Mouse (Mus musculus) adrenal gland, postnatal 4 days (tissue): ENCODE data around the gene Tmem131l. TPM values are rescaled to one million over a fixed set of nuclear protein-coding genes. Genes with fewer than 3 reads are reported as not detected.
A peak's percentile ranks its signal among the peaks of the same experiment; 100 is the strongest.
"Not testable (repeated sequence)": the region's sequence is repeated elsewhere in the genome, so short reads cannot be mapped to it uniquely, and the experiment has no call there.

Experiments used
- DNase-seq, 2 experiments: peaks; one replicate each; pipeline ENCODE4 v3.0.0; 2021 to 2022; ENCODE audit warnings: low spot score in 2 of 2, mixed read lengths in 2 of 2
- total RNA-seq, 2 experiments: library from RNA; stranded (reverse); gene quantifications; 2 replicates each; pipeline ENCODE4 v1.2.3; 2021

The Tmem131l gene
- total RNA-seq, 2 experiments from 2014 or later, result 77.1 to 81.0 TPM

GRCm38 (mm10) chr3:83869776-83870175, 170.2 kb downstream of the Tmem131l start:
- DNase-seq, result no peak

- not testable (repeated sequence) for DNase-seq
These were observed 172.9 kb downstream of the Tmem131l start for GRCm38 (mm10) chr3:83867026-83867425.

GRCm38 (mm10) chr3:83865216-83865615, 174.8 kb downstream of the Tmem131l start:
- peak in 1 of 2 experiments; percentile 25 for DNase-seq

- no peak for DNase-seq
These were observed 175.9 kb downstream of the Tmem131l start for GRCm38 (mm10) chr3:83864064-83864548.

DNA sequence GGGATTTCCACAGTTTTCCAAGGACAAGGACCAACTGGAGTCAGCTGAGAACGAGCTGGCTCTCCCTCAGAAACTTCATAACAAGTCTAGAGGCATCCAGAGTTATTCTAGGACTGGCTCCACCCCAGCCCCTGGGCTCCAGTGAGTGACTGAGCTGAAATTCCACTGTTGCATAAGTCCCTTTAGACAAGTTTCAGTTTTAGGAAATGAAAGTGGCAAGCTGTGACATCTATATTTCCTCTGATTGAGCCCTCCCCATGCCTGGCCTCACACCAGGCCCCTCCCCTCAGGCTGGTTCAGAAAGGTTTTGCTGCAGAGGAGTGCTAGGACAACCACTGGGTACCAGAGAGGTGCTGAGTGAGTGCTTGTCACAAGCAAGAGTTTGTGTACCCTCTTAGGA, 177.0 kb downstream of the Tmem131l start:
- peak in 1 of 2 experiments; percentile 28 for DNase-seq

GRCm38 (mm10) chr3:83859595-83859994, 180.4 kb downstream of the Tmem131l start:
- DNase-seq, result no peak

GRCm38 (mm10) chr3:83859071-83859470, 180.9 kb downstream of the Tmem131l start:
- DNase-seq, result no peak

- DNase-seq, result no peak
These were observed 182.4 kb downstream of the Tmem131l start for GRCm38 (mm10) chr3:83857621-83858020.

GRCm38 (mm10) chr3:83855643-83856042, 184.3 kb downstream of the Tmem131l start:
- no peak for DNase-seq

DNA sequence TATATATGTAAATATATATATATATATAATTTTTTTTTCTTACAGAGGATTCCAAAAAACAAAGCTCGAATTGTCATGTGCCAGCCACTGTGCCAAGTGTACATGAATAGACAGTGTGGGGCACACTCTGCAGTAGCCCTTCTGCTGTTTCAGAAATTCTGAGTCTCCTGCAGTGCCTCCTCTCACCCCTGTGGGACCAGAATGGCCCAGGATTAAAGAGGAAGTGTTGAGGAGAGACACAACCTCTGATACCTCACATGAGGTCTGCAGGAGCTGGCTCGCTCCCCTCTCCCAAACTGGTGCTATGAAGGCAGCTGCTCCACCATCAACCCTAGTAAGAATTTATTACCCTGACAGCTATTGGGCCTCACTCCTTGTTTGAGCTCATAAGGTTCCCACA, 190.6 kb downstream of the Tmem131l start:
- no peak for DNase-seq

Other genes starting within 250 kb of the Tmem131l start
- 1 to 10 TPM; 3.4 to 3.8 TPM for gene Tlr2, start 198.4 kb downstream of the Tmem131l start, total RNA-seq
- gene Mnd1, start 115.6 kb upstream of the Tmem131l start, total RNA-seq, result 10 to 100 TPM; 18.8 to 24.0 TPM
- gene Gm6525, start 133.9 kb upstream of the Tmem131l start, total RNA-seq, result not detected